Mouse (Mus musculus) forebrain, embryonic 13.5 days (tissue): ENCODE measurements around the gene Reg4. TPM values are rescaled to one million over a fixed set of nuclear protein-coding genes. Genes with fewer than 3 reads are reported as not detected.

Experiments used
- ATAC-seq: fragments of 200-750 bp; cut with Nextera tagmentation; 2 replicates; pipeline ENCODE4 v1.8.0; 2017
- H3K27ac ChIP-seq: fragments of 300-500 bp; sonication (generic); 2 replicates; pipeline ENCODE4 v1.5.1; 2015; ENCODE audit warnings: inconsistent platforms, mild to moderate bottlenecking, moderate library complexity
- H3K27me3 ChIP-seq: fragments of 300-500 bp; sonication (generic); 2 replicates; pipeline ENCODE4 v1.6.1; 2015; ENCODE audit warnings: mild to moderate bottlenecking, inconsistent platforms
- H3K36me3 ChIP-seq: fragments of 300-500 bp; sonication (generic); 2 replicates; pipeline ENCODE4 v1.6.1; 2015; ENCODE audit warnings: mild to moderate bottlenecking, inconsistent platforms; ENCODE audit not compliant: poor library complexity, severe bottlenecking
- H3K4me1 ChIP-seq: fragments of 300-500 bp; sonication (generic); 2 replicates; pipeline ENCODE4 v1.6.1; 2015; ENCODE audit warnings: inconsistent platforms
- H3K4me2 ChIP-seq: fragments of 300-500 bp; sonication (generic); 2 replicates; pipeline ENCODE4 v1.6.1; 2015; ENCODE audit warnings: inconsistent platforms, mild to moderate bottlenecking, moderate library complexity
- H3K4me3 ChIP-seq: fragments of 300-500 bp; sonication (generic); 2 replicates; pipeline ENCODE4 v1.5.1; 2015; ENCODE audit warnings: mild to moderate bottlenecking, inconsistent platforms
- H3K9ac ChIP-seq: fragments of 300-500 bp; sonication (generic); 2 replicates; pipeline ENCODE4 v1.6.1; 2015; ENCODE audit warnings: mild to moderate bottlenecking, inconsistent platforms
- H3K9me3 ChIP-seq: fragments of 300-500 bp; sonication (generic); replicated peaks from 2 replicates; pipeline ENCODE4 v1.6.1; 2016; ENCODE audit warnings: inconsistent platforms
- WGBS: fragments of 180-500 bp; shearing (Covaris S2); methylation state at CpG from one replicate; pipeline ENCODE4 v1.1.7; 2015; 5-methylcytosine and 5-hydroxymethylcytosine counted together
- polyA plus RNA-seq: library from polyadenylated mRNA; unstranded; fragments of >200 nt; fragmentation: Nextera tagmentation; extraction: Ambion mirVana; gene quantifications from 2 replicates; pipeline ENCODE4 v1.2.1, GENCODE M21; 2015

Reg4 gene
- polyA plus RNA-seq, 1 experiment from 2014 or later, result not detected

DNA sequence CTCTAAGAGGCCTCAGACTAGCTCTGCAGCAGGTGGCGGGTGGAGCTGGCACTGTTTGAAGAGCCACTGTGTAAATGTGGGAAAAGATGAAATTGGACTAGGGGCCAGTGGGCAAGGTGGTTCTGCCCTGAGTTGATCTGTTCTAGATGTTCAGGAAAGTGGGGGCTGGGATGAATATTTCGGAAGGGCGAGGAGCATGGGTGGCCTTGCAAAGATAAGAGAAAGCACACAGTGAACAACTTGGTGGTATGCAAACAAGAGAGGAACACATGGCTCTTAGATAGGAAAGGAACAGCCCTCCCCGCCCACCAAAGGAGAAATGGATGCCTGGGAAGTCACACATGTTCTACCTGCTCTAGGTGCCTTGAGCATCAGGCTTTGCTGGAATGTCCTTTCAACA lies 39.5 kb downstream of the Reg4 start:
- H3K9me3 ChIP-seq, result no peaks in the 10 kb centered on the region

GRCm38 (mm10) chr3:98262133-98262532 lies 40.2 kb downstream of the Reg4 start:
- Histone ChIP-seq H3K9ac (no peak overlapping the region), H3K27me3 (no peaks in the 10 kb centered on the region), H3K4me1 (peaks cover 7% of the 10 kb centered on the region), H3K9me3 (no peaks in the 10 kb centered on the region), H3K4me3 (no peak overlapping the region), H3K27ac (no peak overlapping the region), H3K4me2 (no peak overlapping the region), H3K36me3 (no peaks in the 10 kb centered on the region)
- no peak for ATAC-seq
- 93% methylated on average over 2 of the region's 2 CpGs for WGBS

More for the DNA sequence above, 39.5 kb downstream of the Reg4 start:
- Histone ChIP-seq H3K9ac (no peak overlapping the region), H3K27ac (no peak overlapping the region), H3K36me3 (no peaks in the 10 kb centered on the region), H3K27me3 (no peaks in the 10 kb centered on the region), H3K4me1 (no peaks in the 10 kb centered on the region), H3K4me3 (no peak overlapping the region), H3K4me2 (no peak overlapping the region)
- 94% methylated on average over 4 of the region's 4 CpGs for WGBS
- ATAC-seq, result no peak

DNA sequence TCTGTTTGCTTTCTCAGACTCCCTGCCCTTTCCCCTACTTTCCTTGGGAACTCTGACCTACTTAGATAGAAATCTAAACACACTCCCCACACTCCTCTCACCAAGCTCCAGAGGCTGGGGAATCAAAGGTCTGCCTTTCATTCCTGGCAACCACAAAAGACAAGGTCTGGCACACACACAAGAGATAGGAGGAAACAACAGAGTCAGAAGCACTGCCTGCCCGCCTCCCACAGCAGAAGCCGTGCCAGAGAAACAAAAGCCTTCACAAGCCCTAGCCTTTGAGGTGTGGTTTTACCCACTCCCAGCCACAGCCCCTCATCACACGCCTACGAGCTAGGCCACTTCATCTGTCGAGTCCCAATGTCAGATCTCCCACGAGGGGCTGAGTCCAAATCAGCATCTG lies 45.3 kb downstream of the Reg4 start:
- peak; percentile 51; the same call in 1 of the 2 replicates for ATAC-seq
- H3K4me1 ChIP-seq, result peaks cover 12% of the 10 kb centered on the region
- H3K4me2 ChIP-seq, result no peak overlapping the region
- H3K36me3 ChIP-seq, result no peaks in the 10 kb centered on the region
- WGBS, result 5% methylated on average over 6 of the region's 6 CpGs
- H3K27ac ChIP-seq, result no peak overlapping the region; the same call in 1 of the 2 replicates
- H3K9ac ChIP-seq, result no peak overlapping the region
- no peak overlapping the region for H3K4me3 ChIP-seq
- H3K9me3 ChIP-seq, result no peaks in the 10 kb centered on the region
- no peaks in the 10 kb centered on the region for H3K27me3 ChIP-seq

GRCm38 (mm10) chr3:98273623-98274398 lies 51.9 kb downstream of the Reg4 start:
- no peak for ATAC-seq

DNA sequence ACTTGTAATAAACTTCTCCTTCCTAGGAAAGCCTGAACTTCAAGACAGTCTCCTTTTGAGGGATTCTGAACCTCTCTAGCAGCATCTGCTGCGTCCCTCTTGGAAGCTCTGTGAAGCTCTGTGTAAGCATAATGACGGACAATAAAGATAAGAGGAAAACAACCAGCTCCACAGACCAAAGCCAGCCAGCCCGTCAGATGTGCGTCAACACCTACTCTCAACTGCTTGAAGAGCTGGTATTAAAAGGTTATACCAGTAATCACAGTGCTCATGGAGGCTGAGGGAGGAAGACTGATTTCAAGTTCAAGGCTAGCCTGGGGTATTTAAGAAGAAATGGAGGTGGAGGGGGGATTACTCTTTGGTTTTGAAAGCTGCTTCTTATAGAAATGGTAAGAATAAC lies 57.7 kb downstream of the Reg4 start:
- Histone ChIP-seq H3K27ac (no peak overlapping the region), H3K9ac (no peak overlapping the region), H3K4me1 (0 out of 2 replicates have a peak, but pooled peaks cover 5% of the 10 kb centered on the region), H3K4me3 (no peak overlapping the region), H3K4me2 (no peak overlapping the region), H3K9me3 (no peaks in the 10 kb centered on the region), H3K36me3 (no peaks in the 10 kb centered on the region), H3K27me3 (no peaks in the 10 kb centered on the region)
- WGBS, result 88% methylated on average over 4 of the region's 4 CpGs
- ATAC-seq, result no peak

More at GRCm38 (mm10) chr3:98273623-98274398, 51.9 kb downstream of the Reg4 start:
- no peaks in the 10 kb centered on the region for H3K9me3 ChIP-seq
- H3K36me3 ChIP-seq, result no peaks in the 10 kb centered on the region
- no peak overlapping the region for H3K9ac ChIP-seq
- no peak overlapping the region for H3K27ac ChIP-seq
- no peak overlapping the region for H3K4me2 ChIP-seq
- no peak overlapping the region for H3K4me3 ChIP-seq
- 0 out of 2 replicates have a peak, but pooled peaks cover 6% of the 10 kb centered on the region for H3K4me1 ChIP-seq
- no peaks in the 10 kb centered on the region for H3K27me3 ChIP-seq
- WGBS, result 53% methylated on average over 11 of the region's 11 CpGs

DNA sequence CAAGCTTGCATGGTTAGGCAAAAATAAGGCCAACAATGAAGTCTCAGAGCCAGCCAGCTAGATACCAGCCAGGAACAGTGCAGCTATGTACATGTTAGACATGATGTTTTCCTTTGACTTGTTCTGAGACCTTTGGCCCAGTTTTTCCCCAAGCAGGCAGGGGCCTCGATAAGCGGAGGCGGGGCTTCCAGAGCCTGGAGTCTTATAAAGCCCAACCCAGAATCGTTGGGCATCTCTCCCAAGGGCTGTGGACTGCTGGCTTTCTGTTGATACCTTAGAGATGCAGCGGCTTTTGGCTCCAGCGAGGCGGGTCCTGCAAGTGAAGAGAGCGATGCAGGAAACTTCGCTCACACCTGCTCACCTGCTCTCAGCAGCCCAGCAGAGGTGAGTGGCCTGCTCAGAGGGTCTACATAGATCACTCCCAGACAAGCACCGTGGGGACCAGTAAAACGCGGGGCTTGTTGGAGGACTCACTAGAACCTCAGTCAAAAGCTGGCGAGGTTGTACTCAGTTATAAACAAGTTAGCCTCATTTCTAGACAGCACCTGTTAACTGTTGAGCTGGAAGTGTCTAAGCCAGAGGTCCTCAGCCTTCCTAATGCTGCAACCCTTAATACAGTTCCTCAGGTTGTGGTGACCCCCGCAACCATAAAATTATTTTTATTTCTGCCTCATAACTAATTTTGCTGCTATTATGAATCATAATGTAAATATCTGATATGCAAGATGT lies 58.4 kb downstream of the Reg4 start, which contains the start of gene Hmgcs2:
Gene Hmgcs2 (plus strand): TSS at position 232 of the 729 bp plus-strand sequence.
- no peaks in the 10 kb centered on the region for H3K36me3 ChIP-seq
- 0 out of 2 replicates have a peak, but pooled peaks cover 5% of the 10 kb centered on the region for H3K4me1 ChIP-seq
- no peaks in the 10 kb centered on the region for H3K27me3 ChIP-seq
- H3K9me3 ChIP-seq, result no peaks in the 10 kb centered on the region
- ATAC-seq, result peak; percentile 24
- WGBS, result 65% methylated on average over 14 of the region's 14 CpGs
- H3K9ac ChIP-seq, result no peak within 1 kb of the TSS
- no peak within 1 kb of the TSS for H3K4me2 ChIP-seq
- no peak within 1 kb of the TSS for H3K4me3 ChIP-seq
- no peak within 1 kb of the TSS for H3K27ac ChIP-seq

- Histone ChIP-seq H3K4me1 (0 out of 2 replicates have a peak, but pooled peaks cover 5% of the 10 kb centered on the region), H3K4me3 (no peak overlapping the region), H3K36me3 (no peaks in the 10 kb centered on the region), H3K27me3 (no peaks in the 10 kb centered on the region), H3K27ac (no peak overlapping the region), H3K4me2 (no peak overlapping the region), H3K9ac (no peak overlapping the region), H3K9me3 (no peaks in the 10 kb centered on the region)
- 43% methylated on average over 12 of the region's 12 CpGs for WGBS
- ATAC-seq, result peak; percentile 84; the same call in 1 of the 2 replicates
These were observed 59.1 kb downstream of the Reg4 start for GRCm38 (mm10) chr3:98280933-98281678.

DNA sequence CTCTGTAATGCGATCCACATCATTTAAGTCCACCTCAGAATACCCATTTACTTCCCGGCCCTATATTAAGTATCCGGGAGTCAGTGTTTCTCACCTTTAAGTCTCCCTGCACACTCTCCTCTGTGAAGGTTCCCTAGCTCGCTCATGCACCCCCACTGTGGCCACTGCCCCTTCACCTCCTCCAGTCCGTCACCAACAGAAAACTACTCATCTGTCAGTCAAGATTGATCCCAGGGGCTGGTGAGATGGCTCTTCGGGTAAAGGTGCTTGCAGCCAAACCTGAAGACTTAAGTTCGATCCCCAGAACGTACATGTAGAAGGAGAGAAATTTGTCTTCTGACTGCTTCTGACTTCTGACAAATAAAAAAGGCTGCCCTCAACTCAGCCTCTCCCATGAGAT lies 60.5 kb downstream of the Reg4 start:
- H3K27me3 ChIP-seq, result no peaks in the 10 kb centered on the region
- no peak overlapping the region for H3K4me3 ChIP-seq
- no peak for ATAC-seq
- no peaks in the 10 kb centered on the region for H3K9me3 ChIP-seq
- no peak overlapping the region for H3K27ac ChIP-seq
- 91% methylated on average over 8 of the region's 8 CpGs for WGBS
- H3K4me1 ChIP-seq, result 0 out of 2 replicates have a peak, but pooled peaks cover 5% of the 10 kb centered on the region
- no peaks in the 10 kb centered on the region for H3K36me3 ChIP-seq
- no peak overlapping the region for H3K9ac ChIP-seq
- no peak overlapping the region for H3K4me2 ChIP-seq

- 0 out of 2 replicates have a peak, but pooled peaks cover 5% of the 10 kb centered on the region for H3K4me1 ChIP-seq
- no peak overlapping the region for H3K9ac ChIP-seq
- H3K4me2 ChIP-seq, result no peak overlapping the region
- no peak overlapping the region for H3K4me3 ChIP-seq
- H3K27ac ChIP-seq, result no peak overlapping the region
- ATAC-seq, result no peak
- H3K27me3 ChIP-seq, result no peaks in the 10 kb centered on the region
- WGBS, result 94% methylated on average over 5 of the region's 5 CpGs
- H3K36me3 ChIP-seq, result no peaks in the 10 kb centered on the region
- no peaks in the 10 kb centered on the region for H3K9me3 ChIP-seq
These were observed 61.2 kb downstream of the Reg4 start for GRCm38 (mm10) chr3:98283205-98283604.
